Mouse (Mus musculus) heart, embryonic 15.5 days (tissue): ENCODE measurements around the gene Mpp4. TPM values are rescaled to one million over a fixed set of nuclear protein-coding genes. Genes with fewer than 3 reads are reported as not detected.

Experiments
- ATAC-seq: fragments of 200-750 bp; cut with Nextera tagmentation; replicated peaks from 2 replicates; pipeline ENCODE4 v1.8.0; 2017; ENCODE audit warnings: low read depth, moderate TSS enrichment; ENCODE audit not compliant: insufficient number of reproducible peaks, insufficient read depth, low FRiP score
- H3K27ac ChIP-seq: fragments of 300-500 bp; sonication (generic); 2 replicates; pipeline ENCODE4 v1.5.1; 2015; ENCODE audit warnings: mild to moderate bottlenecking, inconsistent platforms
- H3K27me3 ChIP-seq: fragments of 300-500 bp; sonication (generic); 2 replicates; pipeline ENCODE4 v1.6.1; 2015; ENCODE audit warnings: inconsistent platforms
- H3K36me3 ChIP-seq: fragments of 300-500 bp; sonication (generic); 2 replicates; pipeline ENCODE4 v1.6.1; 2015; ENCODE audit warnings: mild to moderate bottlenecking, inconsistent platforms
- H3K4me1 ChIP-seq: fragments of 300-500 bp; sonication (generic); replicated peaks from 2 replicates; pipeline ENCODE4 v1.6.1; 2015; ENCODE audit warnings: inconsistent platforms
- H3K4me2 ChIP-seq: fragments of 300-500 bp; sonication (generic); 2 replicates; pipeline ENCODE4 v1.6.1; 2015; ENCODE audit warnings: inconsistent platforms, mild to moderate bottlenecking, moderate library complexity
- H3K4me3 ChIP-seq: fragments of 300-500 bp; sonication (generic); 2 replicates; pipeline ENCODE4 v1.5.1; 2015; ENCODE audit warnings: mild to moderate bottlenecking, inconsistent platforms
- H3K9ac ChIP-seq: fragments of 300-500 bp; sonication (generic); 2 replicates; pipeline ENCODE4 v1.6.1; 2015; ENCODE audit warnings: mild to moderate bottlenecking, inconsistent platforms
- H3K9me3 ChIP-seq: fragments of 300-500 bp; sonication (generic); replicated peaks from 2 replicates; pipeline ENCODE4 v1.6.1; 2016; ENCODE audit warnings: inconsistent platforms
- WGBS: fragments of 180-500 bp; shearing (Covaris S2); methylation state at CpG from one replicate; pipeline ENCODE4 v1.1.7; 2015; ENCODE audit warnings: mixed read lengths; 5-methylcytosine and 5-hydroxymethylcytosine counted together
- polyA plus RNA-seq: library from polyadenylated mRNA; unstranded; fragments of >200 nt; fragmentation: Nextera tagmentation; extraction: Ambion mirVana; gene quantifications from 2 replicates; pipeline ENCODE4 v1.2.1, GENCODE M21; 2015

Mpp4 gene
- polyA plus RNA-seq, 1 experiment from 2014 or later = 0.42 TPM

- WGBS = 69% methylated on average over 10 of the region's 10 CpGs
- Histone ChIP-seq H3K27ac (no peak overlapping the region), H3K36me3 (no peaks in the 10 kb centered on the region), H3K9me3 (no peaks in the 10 kb centered on the region), H3K4me1 (no peaks in the 10 kb centered on the region), H3K27me3 (no peaks in the 10 kb centered on the region), H3K9ac (no peak overlapping the region), H3K4me2 (no peak overlapping the region), H3K4me3 (no peak overlapping the region)
- ATAC-seq = no peak
Observed at GRCm38 (mm10) chr1:59144543-59144942, 18.6 kb downstream of the Mpp4 start.

GRCm38 (mm10) chr1:59142809-59143208 is 20.4 kb downstream of the Mpp4 start:
- H3K4me2 ChIP-seq = no peak overlapping the region
- H3K27ac ChIP-seq = no peak overlapping the region
- no peak overlapping the region for H3K9ac ChIP-seq
- H3K4me1 ChIP-seq = no peaks in the 10 kb centered on the region
- ATAC-seq = no peak
- H3K27me3 ChIP-seq = no peaks in the 10 kb centered on the region
- no peak overlapping the region for H3K4me3 ChIP-seq
- no peaks in the 10 kb centered on the region for H3K9me3 ChIP-seq
- no peaks in the 10 kb centered on the region for H3K36me3 ChIP-seq

- no peak overlapping the region for H3K27ac ChIP-seq
- ATAC-seq = peak; percentile 73
- H3K27me3 ChIP-seq = 0 out of 2 replicates have a peak, but pooled peaks cover 6% of the 10 kb centered on the region
- H3K9me3 ChIP-seq = no peaks in the 10 kb centered on the region
- H3K36me3 ChIP-seq = no peaks in the 10 kb centered on the region
- H3K4me1 ChIP-seq = peaks cover 4% of the 10 kb centered on the region; the same call in 1 of the 2 replicates
- H3K4me3 ChIP-seq = no peak overlapping the region
- H3K9ac ChIP-seq = no peak overlapping the region
- H3K4me2 ChIP-seq = 0 out of 2 replicates have a peak overlapping the region, but pooled peaks have one; percentile 8
- 24% methylated on average over 5 of the region's 5 CpGs for WGBS
Observed at GRCm38 (mm10) chr1:59134419-59134818, 28.8 kb downstream of the Mpp4 start.

- H3K27ac ChIP-seq = no peak overlapping the region
- peaks cover 1% of the 10 kb centered on the region; the same call in 1 of the 2 replicates for H3K4me1 ChIP-seq
- WGBS = 63% methylated on average over 7 of the region's 7 CpGs
- ATAC-seq = no peak
- H3K4me3 ChIP-seq = no peak overlapping the region
- H3K4me2 ChIP-seq = no peak overlapping the region
- H3K36me3 ChIP-seq = no peaks in the 10 kb centered on the region
- H3K27me3 ChIP-seq = 0 out of 2 replicates have a peak, but pooled peaks cover 6% of the 10 kb centered on the region
- H3K9me3 ChIP-seq = no peaks in the 10 kb centered on the region
- no peak overlapping the region for H3K9ac ChIP-seq
Observed at GRCm38 (mm10) chr1:59128879-59129278, 34.3 kb downstream of the Mpp4 start.

GRCm38 (mm10) chr1:59125558-59125957 is 37.6 kb downstream of the Mpp4 start:
- no peaks in the 10 kb centered on the region for H3K36me3 ChIP-seq
- no peak overlapping the region for H3K4me3 ChIP-seq
- no peak overlapping the region for H3K4me2 ChIP-seq
- no peak overlapping the region for H3K27ac ChIP-seq
- ATAC-seq = no peak
- H3K27me3 ChIP-seq = 0 out of 2 replicates have a peak, but pooled peaks cover 6% of the 10 kb centered on the region
- no peaks in the 10 kb centered on the region for H3K9me3 ChIP-seq
- H3K9ac ChIP-seq = no peak overlapping the region
- 59% methylated on average over 5 of the region's 5 CpGs for WGBS
- 0 out of 2 replicates have a peak, but pooled peaks cover under 1% of the 10 kb centered on the region for H3K4me1 ChIP-seq

GRCm38 (mm10) chr1:59119720-59120457 is 43.3 kb downstream of the Mpp4 start, which contains the start of gene Tmem237:
Tmem237 (minus strand) TSS chr1:59120408.
- H3K27ac ChIP-seq = peak within 1 kb of the TSS; percentile 75
- H3K4me1 ChIP-seq = peaks cover 5% of the 10 kb centered on the region
- peak; percentile 98 for ATAC-seq
- H3K4me2 ChIP-seq = peak within 1 kb of the TSS; percentile 95
- WGBS = under 1% methylated on average over 74 of the region's 74 CpGs
- peak within 1 kb of the TSS; percentile 87 for H3K4me3 ChIP-seq
- H3K36me3 ChIP-seq = no peaks in the 10 kb centered on the region
- no peaks in the 10 kb centered on the region for H3K27me3 ChIP-seq
- H3K9me3 ChIP-seq = no peaks in the 10 kb centered on the region
- H3K9ac ChIP-seq = peak within 1 kb of the TSS; percentile 77

- H3K9ac ChIP-seq = no peak overlapping the region
- WGBS = 76% methylated on average over 8 of the region's 8 CpGs
- no peaks in the 10 kb centered on the region for H3K27me3 ChIP-seq
- H3K36me3 ChIP-seq = no peaks in the 10 kb centered on the region; the same call in 1 of the 2 replicates
- no peak overlapping the region for H3K27ac ChIP-seq
- no peak overlapping the region for H3K4me2 ChIP-seq
- H3K4me3 ChIP-seq = no peak overlapping the region
- H3K4me1 ChIP-seq = no peaks in the 10 kb centered on the region
- H3K9me3 ChIP-seq = no peaks in the 10 kb centered on the region
- no peak for ATAC-seq
Observed at GRCm38 (mm10) chr1:59110524-59110923, 52.7 kb downstream of the Mpp4 start.

GRCm38 (mm10) chr1:59102071-59102470 is 61.1 kb downstream of the Mpp4 start:
- Histone ChIP-seq H3K27ac (no peak overlapping the region), H3K9ac (no peak overlapping the region), H3K9me3 (no peaks in the 10 kb centered on the region), H3K4me2 (no peak overlapping the region), H3K36me3 (no peaks in the 10 kb centered on the region), H3K27me3 (no peaks in the 10 kb centered on the region), H3K4me1 (no peaks in the 10 kb centered on the region), H3K4me3 (no peak overlapping the region)
- 91% methylated on average over 6 of the region's 6 CpGs for WGBS
- no peak for ATAC-seq

- no peak overlapping the region for H3K4me3 ChIP-seq
- H3K9me3 ChIP-seq = no peaks in the 10 kb centered on the region
- no peak overlapping the region for H3K27ac ChIP-seq
- 89% methylated on average over 5 of the region's 5 CpGs for WGBS
- H3K4me1 ChIP-seq = no peaks in the 10 kb centered on the region
- no peak overlapping the region for H3K9ac ChIP-seq
- no peak for ATAC-seq
- no peaks in the 10 kb centered on the region for H3K27me3 ChIP-seq
- H3K36me3 ChIP-seq = no peaks in the 10 kb centered on the region
- H3K4me2 ChIP-seq = no peak overlapping the region
Observed at GRCm38 (mm10) chr1:59101020-59101419, 62.2 kb downstream of the Mpp4 start.

GRCm38 (mm10) chr1:59094705-59095104 is 68.5 kb downstream of the Mpp4 start, which contains the start of gene C2cd6:
C2cd6 (minus strand) TSS chr1:59094900.
- Histone ChIP-seq H3K27ac (no peak within 1 kb of the TSS), H3K4me1 (no peaks in the 10 kb centered on the region), H3K9ac (no peak within 1 kb of the TSS), H3K9me3 (no peaks in the 10 kb centered on the region), H3K27me3 (no peaks in the 10 kb centered on the region), H3K36me3 (no peaks in the 10 kb centered on the region), H3K4me2 (no peak within 1 kb of the TSS), H3K4me3 (no peak within 1 kb of the TSS)
- no peak for ATAC-seq
- WGBS = 88% methylated on average over 19 of the region's 19 CpGs
